Mouse (Mus musculus): ENCODE data around the gene Maco1.

GRCm38 (mm10) chr4:134855371-134855770 is 2.2 kb upstream of the Maco1 start:
- TF ChIP-seq CTCF (IDR thresholded peaks at IDR 0.05; ENCODE audit: low read depth) (no peak), EP300 (optimal IDR thresholded peaks at IDR 0.05) (peak; percentile 42)
